Mouse (Mus musculus): ENCODE measurements around the gene Babam2.

DNA sequence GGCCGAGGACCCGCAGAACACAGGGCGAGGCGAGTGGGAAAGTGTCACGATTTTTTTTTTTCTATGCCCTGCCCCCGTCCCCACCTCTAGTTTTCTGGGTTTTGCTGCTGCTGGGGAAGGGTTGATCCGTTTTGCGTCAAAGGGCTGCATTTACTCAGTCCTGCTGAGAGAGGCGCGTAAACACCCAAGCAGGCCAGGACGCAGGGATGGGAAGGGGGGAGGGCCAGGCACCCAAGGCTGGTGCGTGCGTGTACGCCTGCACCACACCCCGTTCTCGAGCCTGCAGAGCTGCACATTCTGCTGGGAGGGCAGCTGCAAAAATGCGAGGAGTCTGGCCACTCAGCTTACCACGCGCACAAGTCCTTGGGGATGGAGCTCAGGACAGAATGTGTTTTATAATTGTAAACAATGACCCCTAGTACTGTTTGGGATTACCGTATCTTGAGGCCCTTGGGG is 436.1 kb downstream of the Babam2 start:
- TF ChIP-seq CTCF (IDR thresholded peaks at IDR 0.05; ENCODE audit: low read depth) (no peak), EP300 (IDR thresholded peaks at IDR 0.05; ENCODE audit: low read depth) (peak; percentile 37; the same call in 1 of the 2 replicates)

All from liver, postnatal 0 days (tissue).